Mouse (Mus musculus) hindbrain, embryonic 15.5 days (tissue): ENCODE measurements around the gene Phf24. TPM values are rescaled to one million over a fixed set of nuclear protein-coding genes. Genes with fewer than 3 reads are reported as not detected.
A peak's percentile ranks its signal among the peaks of the same experiment; 100 is the strongest.

Source experiments
- ATAC-seq: fragments of 200-750 bp; cut with Nextera tagmentation; 2 replicates; pipeline ENCODE4 v1.8.0; 2017; ENCODE audit warnings: low read depth, moderate number of reproducible peaks, moderate TSS enrichment; ENCODE audit not compliant: low FRiP score
- H3K27ac ChIP-seq: fragments of 300-500 bp; sonication (generic); replicated peaks from 2 replicates; pipeline ENCODE4 v1.5.1; 2015; ENCODE audit warnings: mild to moderate bottlenecking, inconsistent platforms
- H3K27me3 ChIP-seq: fragments of 300-500 bp; sonication (generic); 2 replicates; pipeline ENCODE4 v1.6.1; 2015; ENCODE audit warnings: control low read depth, inconsistent platforms
- H3K36me3 ChIP-seq: fragments of 300-500 bp; sonication (generic); 2 replicates; pipeline ENCODE4 v1.6.1; 2015; ENCODE audit warnings: control low read depth, inconsistent platforms
- H3K4me1 ChIP-seq: fragments of 300-500 bp; sonication (generic); replicated peaks from 2 replicates; pipeline ENCODE4 v1.6.1; 2015; ENCODE audit warnings: control low read depth, inconsistent platforms
- H3K4me2 ChIP-seq: fragments of 300-500 bp; sonication (generic); 2 replicates; pipeline ENCODE4 v1.6.1; 2015; ENCODE audit warnings: moderate library complexity, mild to moderate bottlenecking, inconsistent platforms
- H3K4me3 ChIP-seq: fragments of 300-500 bp; sonication (generic); 2 replicates; pipeline ENCODE4 v1.5.1; 2015; ENCODE audit warnings: mild to moderate bottlenecking, inconsistent platforms
- H3K9ac ChIP-seq: fragments of 300-500 bp; sonication (generic); 2 replicates; pipeline ENCODE4 v1.6.1; 2015; ENCODE audit warnings: inconsistent platforms
- H3K9me3 ChIP-seq: fragments of 300-500 bp; sonication (generic); 2 replicates; pipeline ENCODE4 v1.6.1; 2016; ENCODE audit warnings: control low read depth, inconsistent platforms
- WGBS: fragments of 180-500 bp; shearing (Covaris S2); methylation state at CpG from one replicate; pipeline ENCODE4 v1.1.7; 2015; 5-methylcytosine and 5-hydroxymethylcytosine counted together
- polyA plus RNA-seq: library from polyadenylated mRNA; unstranded; fragments of >200 nt; fragmentation: Nextera tagmentation; extraction: Ambion mirVana; gene quantifications from 2 replicates; pipeline ENCODE4 v1.2.1, GENCODE M21; 2015

The Phf24 gene
- polyA plus RNA-seq, 1 experiment from 2014 or later, result 39.3 TPM

DNA sequence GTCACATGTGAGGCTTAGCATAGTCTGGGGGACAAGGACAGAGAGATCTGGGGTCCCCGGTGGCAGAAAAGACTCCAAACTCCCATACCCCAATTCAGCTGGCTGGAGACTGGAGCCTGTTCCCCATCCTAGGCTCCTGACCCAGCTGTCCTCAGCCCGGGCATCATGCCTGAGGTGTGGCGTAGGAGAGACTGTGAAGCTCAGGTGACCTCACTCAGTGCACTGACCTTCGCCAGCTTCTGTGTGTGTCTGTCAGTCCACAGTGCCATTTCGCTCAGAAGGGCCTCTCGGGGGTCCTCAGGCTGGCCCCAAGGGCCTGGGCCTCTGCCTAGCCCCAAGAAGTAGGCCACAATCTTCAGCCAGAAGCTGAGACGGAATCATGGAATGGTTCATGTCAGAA, 36.1 kb downstream of the Phf24 start:
- peaks cover 25% of the 10 kb centered on the region for H3K36me3 ChIP-seq
- H3K4me1 ChIP-seq, result peaks cover 66% of the 10 kb centered on the region
- no peak for ATAC-seq
- WGBS, result 82% methylated on average over 7 of the region's 7 CpGs
- peak overlapping the region; percentile 74 for H3K27ac ChIP-seq
- peak overlapping the region; percentile 76 for H3K4me2 ChIP-seq
- peak overlapping the region; percentile 76 for H3K4me3 ChIP-seq
- no peaks in the 10 kb centered on the region for H3K9me3 ChIP-seq
- H3K27me3 ChIP-seq, result no peaks in the 10 kb centered on the region
- peak overlapping the region; percentile 30 for H3K9ac ChIP-seq

DNA sequence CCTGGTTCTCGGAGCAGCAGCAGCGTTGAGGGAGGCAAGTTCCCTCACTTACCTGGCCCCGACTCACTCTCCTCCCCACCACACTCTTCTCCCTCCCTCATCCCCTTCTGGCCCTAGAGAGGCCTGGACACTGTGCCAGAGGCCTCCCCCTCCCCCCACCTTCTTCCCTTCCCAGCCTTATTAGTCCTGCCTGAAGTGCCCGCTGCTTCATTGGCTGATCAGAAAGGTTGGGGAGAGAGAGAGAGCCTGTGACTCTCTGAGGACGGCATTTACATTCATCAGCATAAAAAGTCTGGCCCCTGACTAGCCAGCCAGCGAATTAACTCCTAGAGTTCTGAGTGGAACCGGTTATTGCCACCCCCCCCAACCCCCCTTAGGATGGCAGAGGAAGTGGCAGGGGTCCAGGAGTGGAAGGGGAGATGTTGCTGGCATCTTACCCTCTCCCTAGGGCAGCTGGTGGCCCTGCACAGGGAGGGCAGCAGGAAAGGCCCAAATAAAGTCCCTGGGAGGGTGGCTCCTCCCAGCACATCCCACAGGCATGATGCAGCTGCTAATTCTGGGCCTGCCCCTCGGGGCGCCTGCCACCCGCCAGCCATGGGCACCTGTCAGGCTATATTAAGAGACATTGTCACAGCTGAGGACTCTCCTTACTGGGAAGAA, 37.1 kb downstream of the Phf24 start:
- 9% methylated on average over 10 of the region's 10 CpGs for WGBS
- Histone ChIP-seq H3K4me1 (peaks cover 56% of the 10 kb centered on the region), H3K9me3 (no peaks in the 10 kb centered on the region), H3K4me2 (peak overlapping the region; percentile 76), H3K9ac (peak overlapping the region; percentile 39), H3K4me3 (peak overlapping the region; percentile 76), H3K27ac (peak overlapping the region; percentile 74), H3K27me3 (no peaks in the 10 kb centered on the region), H3K36me3 (peaks cover 29% of the 10 kb centered on the region)
- no peak for ATAC-seq

DNA sequence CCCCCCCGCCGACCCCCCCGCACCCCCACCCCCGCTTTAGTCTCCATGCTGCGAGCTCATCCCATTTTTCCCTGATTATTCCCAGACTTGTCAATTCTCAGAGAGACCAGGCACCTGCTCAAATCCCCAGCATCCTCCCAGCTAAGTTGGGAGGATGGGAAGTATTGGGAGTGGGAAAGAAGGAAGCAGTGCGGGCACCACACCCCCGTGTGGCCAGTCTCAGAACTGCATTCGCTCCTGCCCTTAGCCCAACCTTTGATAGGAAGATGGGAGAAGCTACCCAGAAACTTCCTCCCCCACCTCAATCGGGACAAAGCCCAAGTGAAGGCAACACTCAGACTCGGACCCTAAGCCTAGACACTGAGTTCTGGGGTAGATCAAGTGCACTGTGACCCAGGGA, 37.8 kb downstream of the Phf24 start:
- peak overlapping the region; percentile 76 for H3K4me2 ChIP-seq
- no peaks in the 10 kb centered on the region for H3K27me3 ChIP-seq
- no peaks in the 10 kb centered on the region for H3K9me3 ChIP-seq
- H3K9ac ChIP-seq, result peak overlapping the region; percentile 9; the same call in 1 of the 2 replicates
- peak overlapping the region; percentile 74 for H3K27ac ChIP-seq
- ATAC-seq, result no peak
- peaks cover 29% of the 10 kb centered on the region for H3K36me3 ChIP-seq
- H3K4me3 ChIP-seq, result peak overlapping the region; percentile 76
- peaks cover 49% of the 10 kb centered on the region for H3K4me1 ChIP-seq
- WGBS, result 7% methylated on average over 10 of the region's 10 CpGs

GRCm38 (mm10) chr4:42955200-42955599, 38.7 kb downstream of the Phf24 start:
- Histone ChIP-seq H3K36me3 (peaks cover 29% of the 10 kb centered on the region), H3K27me3 (no peaks in the 10 kb centered on the region)

GRCm38 (mm10) chr4:42956581-42956980, 40.1 kb downstream of the Phf24 start:
- no peaks in the 10 kb centered on the region for H3K9me3 ChIP-seq
- no peak overlapping the region for H3K9ac ChIP-seq
- no peak overlapping the region for H3K4me2 ChIP-seq
- 95% methylated on average over 17 of the region's 17 CpGs for WGBS
- H3K4me3 ChIP-seq, result no peak overlapping the region
- H3K27me3 ChIP-seq, result no peaks in the 10 kb centered on the region
- peaks cover 35% of the 10 kb centered on the region for H3K4me1 ChIP-seq
- ATAC-seq, result no peak
- peaks cover 29% of the 10 kb centered on the region for H3K36me3 ChIP-seq
- H3K27ac ChIP-seq, result no peak overlapping the region

More at GRCm38 (mm10) chr4:42955200-42955599, 38.7 kb downstream of the Phf24 start:
- WGBS, result 91% methylated on average over 3 of the region's 3 CpGs
- no peak overlapping the region for H3K4me3 ChIP-seq
- peaks cover 48% of the 10 kb centered on the region for H3K4me1 ChIP-seq
- H3K9ac ChIP-seq, result 0 out of 2 replicates have a peak overlapping the region, but pooled peaks have one; percentile 9
- no peak overlapping the region for H3K27ac ChIP-seq
- no peak for ATAC-seq
- no peak overlapping the region for H3K4me2 ChIP-seq
- no peaks in the 10 kb centered on the region for H3K9me3 ChIP-seq

DNA sequence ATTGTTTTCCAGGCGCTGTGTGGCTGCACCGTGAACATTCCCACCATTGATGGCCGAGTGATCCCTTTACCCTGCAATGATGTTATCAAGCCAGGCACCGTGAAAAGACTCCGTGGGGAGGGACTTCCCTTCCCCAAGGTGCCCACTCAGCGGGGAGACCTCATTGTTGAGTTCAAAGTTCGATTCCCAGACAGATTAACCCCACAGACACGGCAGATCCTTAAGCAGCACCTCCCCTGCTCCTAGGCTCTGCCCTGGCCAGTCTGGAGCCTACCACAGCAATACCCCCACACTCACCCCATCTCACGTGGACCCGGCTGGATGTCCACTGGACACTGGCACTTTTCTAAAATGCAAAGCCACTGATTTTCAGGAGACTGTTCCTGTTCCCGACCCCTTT, 40.8 kb downstream of the Phf24 start:
- Histone ChIP-seq H3K36me3 (peaks cover 29% of the 10 kb centered on the region), H3K4me1 (peaks cover 28% of the 10 kb centered on the region), H3K27ac (no peak overlapping the region), H3K27me3 (no peaks in the 10 kb centered on the region), H3K9ac (no peak overlapping the region), H3K4me3 (no peak overlapping the region), H3K9me3 (no peaks in the 10 kb centered on the region), H3K4me2 (no peak overlapping the region)
- no peak for ATAC-seq
- WGBS, result 79% methylated on average over 11 of the region's 11 CpGs

DNA sequence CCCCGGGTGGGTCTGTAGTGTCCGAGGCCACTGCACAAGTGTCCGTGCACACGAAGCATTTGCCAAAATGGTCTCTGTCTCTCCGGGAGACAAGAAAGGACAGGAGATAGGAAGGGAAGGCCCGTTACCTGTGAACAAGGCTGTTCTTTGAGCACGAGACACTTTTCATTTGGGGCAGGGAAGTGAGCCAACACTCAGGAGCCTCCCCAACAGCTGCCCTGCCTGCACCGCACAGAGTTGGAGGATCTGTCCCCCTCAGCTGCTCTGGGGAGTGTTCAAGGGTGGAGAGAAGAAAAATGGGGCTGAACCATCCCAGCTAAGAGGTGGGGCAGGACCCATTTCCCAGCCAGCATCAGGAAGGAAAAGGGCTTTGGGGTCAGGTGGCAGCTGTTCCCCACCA, 41.5 kb downstream of the Phf24 start:
- no peak overlapping the region for H3K4me3 ChIP-seq
- no peak overlapping the region for H3K27ac ChIP-seq
- H3K4me1 ChIP-seq, result peaks cover 21% of the 10 kb centered on the region
- peaks cover 29% of the 10 kb centered on the region for H3K36me3 ChIP-seq
- H3K9me3 ChIP-seq, result no peaks in the 10 kb centered on the region
- 93% methylated on average over 8 of the region's 8 CpGs for WGBS
- no peak for ATAC-seq
- no peak overlapping the region for H3K4me2 ChIP-seq
- H3K27me3 ChIP-seq, result no peaks in the 10 kb centered on the region
- no peak overlapping the region for H3K9ac ChIP-seq

DNA sequence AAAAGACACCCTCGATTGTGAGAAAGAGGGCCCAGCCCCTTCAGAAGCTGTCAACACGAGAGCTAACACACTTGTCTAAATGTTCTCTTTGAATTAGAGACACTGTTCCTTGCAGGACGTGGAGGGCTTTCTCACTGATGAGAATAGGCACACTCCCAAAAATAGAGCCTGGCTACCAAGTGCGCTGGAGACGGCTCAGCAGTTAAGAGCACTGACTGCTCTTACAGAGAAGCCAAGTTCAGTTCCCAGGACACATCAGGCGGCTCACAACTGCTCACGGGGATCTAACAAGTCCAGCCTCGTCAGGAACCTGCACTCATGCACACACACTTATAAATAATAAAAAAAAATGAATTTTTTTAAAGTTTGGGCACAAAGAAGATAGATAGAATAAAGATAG, 42.5 kb downstream of the Phf24 start:
- peaks cover 12% of the 10 kb centered on the region for H3K4me1 ChIP-seq
- WGBS, result 72% methylated on average over 8 of the region's 8 CpGs
- H3K36me3 ChIP-seq, result peaks cover 29% of the 10 kb centered on the region
- H3K9ac ChIP-seq, result no peak overlapping the region
- no peak overlapping the region for H3K27ac ChIP-seq
- no peak overlapping the region for H3K4me3 ChIP-seq
- no peaks in the 10 kb centered on the region for H3K9me3 ChIP-seq
- H3K4me2 ChIP-seq, result no peak overlapping the region
- no peaks in the 10 kb centered on the region for H3K27me3 ChIP-seq
- ATAC-seq, result no peak

DNA sequence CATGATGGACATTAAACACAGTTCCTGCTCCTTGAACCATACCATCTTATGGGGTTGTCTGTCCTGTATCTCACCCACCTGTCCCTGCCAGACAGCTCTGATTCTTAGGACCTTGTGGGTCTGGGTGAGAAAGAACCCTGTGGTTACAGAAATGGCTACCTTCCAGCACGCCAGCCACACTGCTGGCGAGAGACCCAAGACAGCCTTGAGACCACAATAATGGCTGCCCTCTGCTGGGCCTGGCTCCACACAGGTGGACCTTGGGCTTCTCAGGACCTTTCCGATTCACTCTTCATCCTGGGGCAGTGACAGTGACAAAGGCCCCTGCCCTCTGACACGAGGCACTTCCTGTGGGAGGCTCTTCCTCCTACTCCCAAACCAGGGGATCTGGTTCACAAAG, 42.9 kb downstream of the Phf24 start:
- peak; percentile 21; the same call in 1 of the 2 replicates for ATAC-seq
- Histone ChIP-seq H3K9me3 (no peaks in the 10 kb centered on the region), H3K4me3 (no peak overlapping the region), H3K36me3 (peaks cover 29% of the 10 kb centered on the region), H3K27ac (no peak overlapping the region), H3K9ac (no peak overlapping the region), H3K27me3 (no peaks in the 10 kb centered on the region), H3K4me1 (peaks cover 7% of the 10 kb centered on the region), H3K4me2 (no peak overlapping the region)
- WGBS, result 55% methylated on average over 4 of the region's 4 CpGs

DNA sequence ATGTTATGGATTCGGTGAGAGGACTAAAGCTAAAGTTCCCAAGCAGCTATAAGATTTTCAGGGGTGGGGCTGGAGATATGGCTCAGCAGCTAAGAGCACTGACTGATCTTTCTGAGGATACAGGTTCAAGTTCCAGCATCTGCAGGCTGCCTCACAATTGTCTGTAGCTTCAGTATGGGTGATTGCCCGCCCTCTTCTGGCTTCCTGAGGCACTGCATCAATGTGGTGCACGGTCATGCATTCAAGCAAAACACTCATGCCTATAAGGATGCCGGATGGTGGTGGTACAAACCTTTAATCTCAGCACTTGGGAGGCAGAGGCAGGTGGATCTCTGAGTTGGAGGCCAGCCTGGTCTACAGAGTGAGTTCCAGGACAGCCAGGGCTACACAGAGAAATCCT, 45.1 kb downstream of the Phf24 start:
- no peak overlapping the region for H3K27ac ChIP-seq
- no peak overlapping the region for H3K4me2 ChIP-seq
- no peaks in the 10 kb centered on the region for H3K27me3 ChIP-seq
- H3K4me3 ChIP-seq, result no peak overlapping the region
- 0 out of 2 replicates have a peak, but pooled peaks cover 3% of the 10 kb centered on the region for H3K4me1 ChIP-seq
- peaks cover 13% of the 10 kb centered on the region for H3K36me3 ChIP-seq
- H3K9ac ChIP-seq, result no peak overlapping the region
- H3K9me3 ChIP-seq, result no peaks in the 10 kb centered on the region
- 24% methylated on average over 4 of the region's 4 CpGs for WGBS
- ATAC-seq, result no peak

GRCm38 (mm10) chr4:42963480-42963879, 47.0 kb downstream of the Phf24 start:
- Histone ChIP-seq H3K27me3 (no peaks in the 10 kb centered on the region), H3K36me3 (no peaks in the 10 kb centered on the region), H3K9ac (no peak overlapping the region), H3K4me3 (no peak overlapping the region), H3K4me2 (no peak overlapping the region), H3K4me1 (0 out of 2 replicates have a peak, but pooled peaks cover 3% of the 10 kb centered on the region), H3K9me3 (no peaks in the 10 kb centered on the region), H3K27ac (no peak overlapping the region)
- no peak for ATAC-seq
- 97% methylated on average over 2 of the region's 2 CpGs for WGBS

DNA sequence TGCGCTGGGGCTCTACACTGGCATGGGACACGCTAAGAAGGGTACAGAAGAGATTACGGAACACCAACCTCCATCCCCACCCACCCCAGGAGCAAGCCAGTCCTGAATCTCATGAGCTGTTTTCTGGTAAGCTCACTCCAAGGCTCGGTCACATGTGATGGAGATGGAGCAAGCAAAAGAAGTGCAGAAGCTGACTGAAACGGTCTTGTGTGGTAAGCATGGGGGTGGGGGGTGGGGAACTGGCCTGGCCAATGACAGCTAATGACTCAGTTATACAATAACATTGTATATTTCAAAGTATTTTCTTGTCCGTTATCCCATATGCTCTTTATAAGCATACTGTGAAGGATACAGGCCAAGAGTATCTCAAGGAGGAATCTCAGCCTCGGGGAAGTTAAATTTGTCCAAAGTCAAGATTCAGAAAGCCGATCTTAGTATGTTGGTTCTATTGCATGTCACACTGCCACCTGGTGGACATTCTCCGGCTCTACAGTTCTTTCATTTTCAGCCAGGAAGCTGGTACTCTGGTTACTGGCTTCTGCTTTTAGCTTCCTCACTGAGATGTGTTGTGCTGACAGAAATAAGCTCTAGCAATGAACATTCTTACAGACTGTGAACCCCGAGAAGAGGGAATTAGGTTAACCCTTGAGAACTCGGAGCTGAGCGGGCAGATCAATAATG, 48.7 kb downstream of the Phf24 start:
- Histone ChIP-seq H3K27ac (no peak overlapping the region), H3K4me2 (peak overlapping the region; percentile 35), H3K36me3 (no peaks in the 10 kb centered on the region), H3K4me3 (no peak overlapping the region), H3K27me3 (no peaks in the 10 kb centered on the region), H3K9me3 (no peaks in the 10 kb centered on the region), H3K4me1 (0 out of 2 replicates have a peak, but pooled peaks cover 3% of the 10 kb centered on the region), H3K9ac (no peak overlapping the region)
- ATAC-seq, result peak; percentile 36
- 17% methylated on average over 12 of the region's 12 CpGs for WGBS
